Mouse (Mus musculus) liver, adult 2 months (tissue): ENCODE results near the gene Taar6. TPM values are rescaled to one million over a fixed set of nuclear protein-coding genes. Genes with fewer than 3 reads are reported as not detected.

Source experiments
- DNase-seq: peaks from one replicate; pipeline ENCODE4 v3.0.0-alpha.2; 2011; ENCODE audit warnings: low read depth, low spot score; ENCODE audit errors: extremely low read depth
- H3K27ac ChIP-seq: fragments of 200-500 bp; replicated peaks from 2 replicates; pipeline ENCODE4 v1.5.1; 2012; ENCODE audit warnings: low read depth, mild to moderate bottlenecking, control low read depth, inconsistent platforms, low read length; ENCODE audit not compliant: insufficient read depth
- H3K27me3 ChIP-seq: fragments of 200-500 bp; 2 replicates; pipeline ENCODE4 v1.6.1; 2012; ENCODE audit warnings: mild to moderate bottlenecking, moderate library complexity, low read length, inconsistent platforms; ENCODE audit not compliant: control insufficient read depth, insufficient read depth
- H3K36me3 ChIP-seq: fragments of 200-500 bp; 2 replicates; pipeline ENCODE4 v1.6.1; 2012; ENCODE audit warnings: low read length, inconsistent platforms; ENCODE audit not compliant: control insufficient read depth, insufficient read depth
- H3K4me1 ChIP-seq: fragments of 200-500 bp; 2 replicates; pipeline ENCODE4 v1.6.1; 2011; ENCODE audit warnings: low read length; ENCODE audit not compliant: control insufficient read depth, insufficient read depth
- H3K4me3 ChIP-seq: fragments of 200-500 bp; 2 replicates; pipeline ENCODE4 v1.5.1; 2011; ENCODE audit warnings: low read depth, mild to moderate bottlenecking, control low read depth, low read length, moderate library complexity; ENCODE audit not compliant: insufficient read depth
- H3K79me2 ChIP-seq: fragments of 200-500 bp; 2 replicates; pipeline ENCODE4 v1.6.1; 2012; ENCODE audit warnings: inconsistent platforms, mild to moderate bottlenecking, low read length, moderate library complexity; ENCODE audit not compliant: control insufficient read depth, insufficient read depth
- H3K9ac ChIP-seq: fragments of 200-500 bp; 2 replicates; pipeline ENCODE4 v1.6.1; 2012; ENCODE audit warnings: low read depth, mild to moderate bottlenecking, control low read depth, inconsistent platforms, low read length
- CTCF ChIP-seq: fragments of 200-500 bp; IDR thresholded peaks from 2 replicates; pipeline ENCODE4 v1.5.1; 2011; ENCODE audit warnings: low read depth, low read length, control low read depth
- POLR2A ChIP-seq: fragments of 200-500 bp; IDR thresholded peaks from 2 replicates; pipeline ENCODE4 v1.6.1; 2011; ENCODE audit warnings: low read length, control low read depth; ENCODE audit not compliant: insufficient read depth; ENCODE audit errors: extremely low read depth
- WGBS: fragments of 180-500 bp; shearing (Covaris S2); methylation state at CpG from one replicate; pipeline ENCODE4 v1.1.7; 2018; 5-methylcytosine and 5-hydroxymethylcytosine counted together
- polyA plus RNA-seq: library from polyadenylated mRNA; depleted of rRNA; stranded (reverse); fragments of >200 nt; gene quantifications from 2 replicates; pipeline ENCODE4 v1.2.3, GENCODE M21; 2012; rRNA removed
- total RNA-seq: library from RNA; depleted of rRNA; stranded (reverse); fragments of >200 nt; gene quantifications from 2 replicates; pipeline ENCODE4 v1.2.3, GENCODE M21; 2014; rRNA removed

The Taar6 gene
- total and polyA plus RNA-seq, 2 experiments: not detected

- DNase-seq: no peak
- no peak within 1 kb of the TSS for H3K4me3 ChIP-seq
- no peaks in the 10 kb centered on the region for H3K36me3 ChIP-seq
- 92% methylated on average over 16 of the region's 16 CpGs for WGBS
- no peak within 1 kb of the TSS for H3K9ac ChIP-seq
- H3K27me3 ChIP-seq: no peaks in the 10 kb centered on the region
- H3K4me1 ChIP-seq: no peaks in the 10 kb centered on the region
- TF ChIP-seq CTCF: no peak
- no peaks in the 10 kb centered on the region for H3K79me2 ChIP-seq
- H3K27ac ChIP-seq: no peak within 1 kb of the TSS
Measured at GRCm38 (mm10) chr10:23949508-23950005, 35.9 kb downstream of the Taar6 start, which contains the start of gene Taar3. TSS of gene Taar3 (plus strand) at chr10:23949558.

GRCm38 (mm10) chr10:23948026-23948425, 37.4 kb downstream of the Taar6 start:
- no peak overlapping the region for H3K27ac ChIP-seq

GRCm38 (mm10) chr10:23942465-23942864, 43.0 kb downstream of the Taar6 start:
- no peaks in the 10 kb centered on the region for H3K4me1 ChIP-seq

More at GRCm38 (mm10) chr10:23948026-23948425, 37.4 kb downstream of the Taar6 start:
- Histone ChIP-seq H3K36me3 (no peaks in the 10 kb centered on the region), H3K4me1 (no peaks in the 10 kb centered on the region), H3K27me3 (no peaks in the 10 kb centered on the region), H3K9ac (no peak overlapping the region), H3K79me2 (no peaks in the 10 kb centered on the region), H3K4me3 (no peak overlapping the region)
- TF ChIP-seq CTCF (no peak), POLR2A (no peak)
- no peak for DNase-seq
- WGBS: 56% methylated on average over 7 of the region's 7 CpGs

GRCm38 (mm10) chr10:23938312-23938711, 47.1 kb downstream of the Taar6 start, which contains the start of gene Taar2:
TSS of gene Taar2 (plus strand) at chr10:23938572.
- Histone ChIP-seq H3K27ac (no peak within 1 kb of the TSS), H3K9ac (no peak within 1 kb of the TSS), H3K4me1 (no peaks in the 10 kb centered on the region), H3K27me3 (no peaks in the 10 kb centered on the region), H3K36me3 (no peaks in the 10 kb centered on the region), H3K79me2 (no peaks in the 10 kb centered on the region), H3K4me3 (no peak within 1 kb of the TSS)
- TF ChIP-seq CTCF: no peak
- TF ChIP-seq POLR2A: no peak
- WGBS: 69% methylated on average over 6 of the region's 6 CpGs
- no peak for DNase-seq

More at GRCm38 (mm10) chr10:23942465-23942864, 43.0 kb downstream of the Taar6 start:
- no peaks in the 10 kb centered on the region for H3K36me3 ChIP-seq
- no peak overlapping the region for H3K9ac ChIP-seq
- no peak overlapping the region for H3K4me3 ChIP-seq
- peak; percentile 58 for TF ChIP-seq CTCF
- TF ChIP-seq POLR2A: no peak
- no peak overlapping the region for H3K27ac ChIP-seq
- DNase-seq: peak; percentile 10
- no peaks in the 10 kb centered on the region for H3K27me3 ChIP-seq
- WGBS: 80% methylated on average over 5 of the region's 5 CpGs
- no peaks in the 10 kb centered on the region for H3K79me2 ChIP-seq

GRCm38 (mm10) chr10:23937613-23938012, 47.8 kb downstream of the Taar6 start:
- Histone ChIP-seq H3K36me3 (no peaks in the 10 kb centered on the region), H3K27me3 (no peaks in the 10 kb centered on the region), H3K4me3 (no peak overlapping the region), H3K27ac (no peak overlapping the region), H3K9ac (no peak overlapping the region), H3K4me1 (no peaks in the 10 kb centered on the region), H3K79me2 (no peaks in the 10 kb centered on the region)
- TF ChIP-seq CTCF (no peak), POLR2A (no peak)
- DNase-seq: no peak
- 35% methylated on average over 4 of the region's 4 CpGs for WGBS

Other genes with a start within 250 kb of the Taar6 start
- gene Rps12, start 198.4 kb downstream of the Taar6 start, total RNA-seq: 861 and 1,157 TPM in 2 replicates
- 473 and 533 TPM in 2 replicates for gene Rps12, start 198.4 kb downstream of the Taar6 start, polyA plus RNA-seq
- 2.2 and 11.4 TPM in 2 replicates for gene Slc18b1, start 188.7 kb downstream of the Taar6 start, total RNA-seq
- 2.9 and 3.0 TPM in 2 replicates for gene Slc18b1, start 188.7 kb downstream of the Taar6 start, polyA plus RNA-seq
- 86.2 and 110 TPM in 2 replicates for gene Vnn3, start 134.2 kb downstream of the Taar6 start, total RNA-seq
- 54.9 and 58.7 TPM in 2 replicates for gene Vnn3, start 134.2 kb downstream of the Taar6 start, polyA plus RNA-seq
- 18.5 and 48.4 TPM in 2 replicates for gene Vnn1, start 91.0 kb downstream of the Taar6 start, total RNA-seq
- gene Vnn1, start 91.0 kb downstream of the Taar6 start, polyA plus RNA-seq: 34.7 and 40.5 TPM in 2 replicates
- gene Taar1, start 65.3 kb downstream of the Taar6 start, total RNA-seq: not detected in 2 replicates
- gene Taar1, start 65.3 kb downstream of the Taar6 start, polyA plus RNA-seq: not detected in 2 replicates
- not detected in 2 replicates for gene Taar2, start 47.1 kb downstream of the Taar6 start, total RNA-seq
- gene Taar2, start 47.1 kb downstream of the Taar6 start, polyA plus RNA-seq: not detected in 2 replicates
- gene Taar3, start 36.1 kb downstream of the Taar6 start, total RNA-seq: not detected in 2 replicates
- not detected in 2 replicates for gene Taar3, start 36.1 kb downstream of the Taar6 start, polyA plus RNA-seq
- gene Taar4, start 25.2 kb downstream of the Taar6 start, total RNA-seq: not detected in 2 replicates
- not detected in 2 replicates for gene Taar4, start 25.2 kb downstream of the Taar6 start, polyA plus RNA-seq
- not detected in 2 replicates for gene Taar5, start 14.9 kb downstream of the Taar6 start, total RNA-seq
- gene Taar5, start 14.9 kb downstream of the Taar6 start, polyA plus RNA-seq: not detected in 2 replicates
- gene Taar7a, start 7.8 kb upstream of the Taar6 start, total RNA-seq: not detected in 2 replicates
- not detected in 2 replicates for gene Taar7a, start 7.8 kb upstream of the Taar6 start, polyA plus RNA-seq
- gene Taar7b, start 14.3 kb upstream of the Taar6 start, total RNA-seq: not detected in 2 replicates
- gene Taar7b, start 14.3 kb upstream of the Taar6 start, polyA plus RNA-seq: not detected in 2 replicates
- not detected in 2 replicates for gene Taar7d, start 41.6 kb upstream of the Taar6 start, total RNA-seq
- gene Taar7d, start 41.6 kb upstream of the Taar6 start, polyA plus RNA-seq: not detected in 2 replicates
- not detected in 2 replicates for gene Taar7e, start 52.0 kb upstream of the Taar6 start, total RNA-seq
- gene Taar7e, start 52.0 kb upstream of the Taar6 start, polyA plus RNA-seq: not detected in 2 replicates
- gene Taar7f, start 63.9 kb upstream of the Taar6 start, total RNA-seq: not detected in 2 replicates
- not detected in 2 replicates for gene Taar7f, start 63.9 kb upstream of the Taar6 start, polyA plus RNA-seq
- not detected in 2 replicates for gene Taar8a, start 90.9 kb upstream of the Taar6 start, total RNA-seq
- not detected in 2 replicates for gene Taar8a, start 90.9 kb upstream of the Taar6 start, polyA plus RNA-seq
- not detected in 2 replicates for gene Taar8b, start 106.6 kb upstream of the Taar6 start, total RNA-seq
- not detected in 2 replicates for gene Taar8b, start 106.6 kb upstream of the Taar6 start, polyA plus RNA-seq
- gene Taar8c, start 116.3 kb upstream of the Taar6 start, total RNA-seq: not detected in 2 replicates
- not detected in 2 replicates for gene Taar8c, start 116.3 kb upstream of the Taar6 start, polyA plus RNA-seq
- gene Taar9, start 123.9 kb upstream of the Taar6 start, total RNA-seq: not detected in 2 replicates
- not detected in 2 replicates for gene Taar9, start 123.9 kb upstream of the Taar6 start, polyA plus RNA-seq
- gene Stx7, start 163.7 kb upstream of the Taar6 start, total RNA-seq: 13.1 and 16.9 TPM in 2 replicates
- 19.2 and 22.5 TPM in 2 replicates for gene Stx7, start 163.7 kb upstream of the Taar6 start, polyA plus RNA-seq
- gene Moxd1, start 237.9 kb upstream of the Taar6 start, total RNA-seq: not detected in 2 replicates
- not detected in 2 replicates for gene Moxd1, start 237.9 kb upstream of the Taar6 start, polyA plus RNA-seq